Mouse (Mus musculus): ENCODE measurements at regions not wholly inside any gene's neighbourhood (a gene's known extent, or its start where the extent isn't known, plus 50 kb on each side); places are given as distances from the start of the nearest gene placed in this dataset.

DNA sequence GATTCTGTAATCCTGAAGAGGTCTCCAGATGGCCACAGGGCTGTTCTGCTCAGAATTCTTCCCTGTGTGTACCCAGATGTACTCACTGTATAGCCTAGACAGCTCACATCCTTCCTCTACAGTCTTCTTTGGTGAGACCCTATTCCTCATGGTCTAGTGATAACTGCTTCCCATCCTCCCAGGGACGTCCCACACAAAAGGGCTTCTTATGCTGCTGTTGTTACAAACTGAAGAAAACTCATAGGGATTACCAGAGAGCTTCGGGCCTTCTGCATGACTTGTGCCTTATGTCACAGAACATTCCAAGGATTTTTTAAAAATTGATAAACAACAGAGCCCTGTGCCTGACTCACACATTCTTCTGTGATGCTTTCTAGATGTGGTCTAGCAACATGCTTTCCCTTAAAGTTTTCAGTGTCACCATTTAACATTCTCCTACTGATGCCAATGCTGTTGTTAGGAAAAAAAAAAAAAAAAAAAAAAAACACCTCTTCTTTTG is 525.9 kb downstream of the Irx1 start:
- TF ChIP-seq CTCF (IDR thresholded peaks at IDR 0.05; ENCODE audit: low read depth) (no peak), EP300 (IDR thresholded peaks at IDR 0.05; ENCODE audit: low read depth) (no peak)
